Mouse (Mus musculus) embryonic stem cell, embryonic (primary cell): ENCODE measurements around the gene Gspt2.
"Not testable (repeated sequence)": the region's sequence is repeated elsewhere in the genome, so short reads cannot be mapped to it uniquely, and the experiment has no call there.

ENCODE experiments used
- CTCF ChIA-PET, 4 experiments: fragments of 300-600 bp in 2 of 4; fragments of 350-600 bp in 2 of 4; sonication (Branson Sonifier 250); formaldehyde crosslinking; loops; one replicate each; lab custom pipeline; 2022; ENCODE audit warnings: inconsistent platforms in 2 of 4; lab: Charles Lee
- POLR2A ChIA-PET, 4 experiments: fragments of 300-600 bp in 2 of 4; fragments of 350-600 bp in 2 of 4; sonication (Branson Sonifier 250); formaldehyde crosslinking; loops; one replicate each; lab custom pipeline; 2022; ENCODE audit warnings: antibody characterized with exemption in 4 of 4, inconsistent platforms in 1 of 4; lab: Charles Lee

Gene Gspt2

GRCm38 (mm10) chrX:94635961-94636563 is at the start of gene Gspt2:
TSS of gene Gspt2 (plus strand) at chrX:94636069.
- CTCF ChIA-PET: interaction anchor here in 1 of 4 experiments (0.7 kb wide), 1 partner anchor 39 kb away, joined by 3 read pairs; no protein-coding TSS in a partner anchor
- POLR2A ChIA-PET: interaction anchor here in 3 of 4 experiments (0.5 to 1.7 kb wide), 5 partner anchors 11 to 425 kb away, joined by 3 to 13 read pairs (median 4); partner anchors contain the start of gene Maged1 (in 1 of the 3)

DNA sequence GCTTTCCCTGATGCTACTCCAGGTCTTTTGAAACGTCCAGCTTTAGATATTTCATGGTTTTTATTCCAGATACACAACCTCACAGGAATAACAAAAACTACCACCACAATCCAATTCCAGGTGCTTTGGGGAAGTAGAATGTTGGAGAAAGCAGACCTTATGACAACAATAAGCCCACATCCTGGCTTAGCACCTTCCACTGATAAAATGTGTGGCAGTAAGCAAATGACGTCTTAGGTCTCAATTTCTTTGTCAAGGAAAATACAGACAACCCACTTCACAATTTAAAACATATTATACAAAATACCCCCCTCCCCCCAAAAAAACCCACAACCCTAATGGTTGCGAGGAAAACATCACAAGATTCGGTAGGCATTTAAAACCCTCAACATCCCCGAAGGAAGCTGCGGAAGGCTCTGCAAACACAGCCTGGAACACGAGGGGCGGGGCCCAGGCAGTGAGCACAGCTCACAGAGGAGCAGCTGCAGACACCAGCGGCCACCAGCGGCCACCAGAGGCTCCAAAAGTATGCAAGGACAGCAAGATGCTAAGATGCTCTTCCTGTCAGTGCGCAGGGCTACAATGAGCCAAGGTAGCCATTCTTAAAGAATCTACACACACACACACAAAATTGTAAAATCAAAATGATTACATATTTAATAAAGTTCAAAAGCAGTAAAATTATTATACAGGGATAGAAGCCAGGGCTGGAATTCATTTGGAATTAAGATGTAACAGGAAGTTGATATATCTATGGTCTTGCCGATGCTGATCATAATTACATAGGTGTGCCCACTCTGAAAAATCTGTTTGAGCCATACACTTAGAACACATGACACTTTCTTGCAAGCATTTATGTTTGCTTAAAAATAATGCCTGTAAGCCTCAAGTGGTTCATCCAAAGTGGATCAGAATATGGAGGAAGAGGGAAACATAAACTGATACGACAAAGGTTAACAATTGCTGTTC is 10.8 kb upstream of the Gspt2 start:
- CTCF ChIA-PET: interaction anchor here in 1 of 4 experiments (0.5 kb wide), 1 partner anchor 241 kb away, joined by 6 read pairs; no protein-coding TSS in a partner anchor

DNA sequence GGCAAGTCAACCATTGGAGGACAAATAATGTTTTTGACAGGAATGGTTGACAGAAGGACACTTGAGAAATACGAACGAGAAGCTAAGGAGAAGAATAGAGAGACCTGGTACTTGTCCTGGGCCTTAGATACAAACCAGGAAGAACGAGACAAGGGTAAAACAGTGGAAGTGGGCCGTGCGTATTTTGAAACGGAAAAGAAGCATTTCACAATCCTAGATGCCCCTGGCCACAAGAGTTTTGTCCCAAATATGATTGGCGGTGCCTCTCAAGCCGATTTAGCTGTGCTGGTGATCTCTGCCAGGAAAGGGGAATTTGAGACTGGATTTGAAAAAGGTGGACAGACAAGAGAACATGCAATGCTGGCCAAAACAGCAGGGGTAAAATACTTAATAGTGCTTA is 1.0 kb downstream of the Gspt2 start:
- POLR2A ChIA-PET: interaction anchor here in 2 of 4 experiments (1.4 to 1.7 kb wide), 2 partner anchors 12 to 95 kb away, joined by 5 to 13 read pairs; partner anchors contain the start of gene Maged1 (in 1 of the 2)
- CTCF ChIA-PET: interaction anchor here in 1 of 4 experiments (0.7 kb wide), 1 partner anchor 38 kb away, joined by 3 read pairs; no protein-coding TSS in a partner anchor

More for the DNA sequence above, 10.8 kb upstream of the Gspt2 start:
- POLR2A ChIA-PET: interaction anchor here in 2 of 4 experiments (0.7 to 1.7 kb wide), 3 partner anchors 11 to 20 kb away, joined by 3 to 5 read pairs (median 5); partner anchors contain the start of gene Gspt2 (in 1 of the 2)

- ChIA-PET CTCF (interaction anchor here in 1 of 4 experiments (0.5 kb wide), 1 partner anchor 12 kb away, joined by 3 read pairs; no protein-coding TSS in a partner anchor), POLR2A (interaction anchor here in 1 of 4 experiments (1.3 kb wide), 1 partner anchor 13 kb away, joined by 3 read pairs; the partner anchor contains the start of gene Gspt2)
Observed at GRCm38 (mm10) chrX:94648541-94648940, 12.7 kb downstream of the Gspt2 start.

DNA sequence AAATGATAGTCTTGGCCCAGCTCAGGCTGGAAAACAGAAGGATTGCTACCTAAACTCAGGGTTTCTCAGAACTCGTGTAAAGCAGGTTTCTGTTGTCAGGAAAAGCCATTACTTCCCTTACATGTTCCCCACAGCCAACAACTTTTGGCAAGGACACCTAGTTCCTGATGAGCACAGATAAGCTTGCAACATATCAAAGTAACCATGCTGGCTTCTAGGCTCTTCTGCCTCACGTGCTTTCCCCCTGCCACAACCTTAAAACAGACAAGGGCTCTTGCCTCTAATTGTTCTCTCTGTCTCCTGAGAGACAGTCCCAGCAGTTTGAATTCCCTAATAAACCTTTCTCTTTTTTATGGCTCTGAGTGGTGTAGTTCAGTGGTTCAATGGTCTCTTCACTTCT is 21.9 kb downstream of the Gspt2 start:
- CTCF ChIA-PET: no interaction called here

GRCm38 (mm10) chrX:94670814-94671213 is 34.9 kb downstream of the Gspt2 start:
- CTCF ChIA-PET: no interaction called here
- POLR2A ChIA-PET: no interaction called here

More for the DNA sequence above, 21.9 kb downstream of the Gspt2 start:
- POLR2A ChIA-PET: no interaction called here

GRCm38 (mm10) chrX:94674977-94675376 is 39.1 kb downstream of the Gspt2 start:
- ChIA-PET POLR2A (no interaction called here), CTCF (interaction anchor here in 3 of 4 experiments (0.5 to 1.0 kb wide), 5 partner anchors 39 to 316 kb away, joined by 3 to 9 read pairs (median 3); no protein-coding TSS in a partner anchor)

DNA sequence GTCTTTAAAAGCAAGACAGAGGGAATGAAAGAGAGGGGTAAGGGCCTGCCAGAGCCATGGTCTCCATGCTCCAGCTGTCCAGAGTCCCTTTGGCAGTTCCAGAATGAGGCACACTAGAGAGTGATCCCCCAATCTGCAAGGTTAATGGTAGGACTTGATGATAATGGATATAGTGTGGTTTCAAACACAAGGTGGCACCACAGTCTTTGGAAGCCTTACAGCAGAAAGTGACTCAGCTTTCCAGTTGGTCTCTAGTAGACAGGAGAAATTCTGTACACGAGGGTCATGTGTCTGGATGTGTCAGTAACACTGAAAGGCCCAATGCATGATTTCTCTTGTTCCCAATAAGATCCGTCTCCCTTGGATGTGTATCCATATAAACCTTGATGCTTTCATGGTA is 45.7 kb downstream of the Gspt2 start:
- POLR2A ChIA-PET, CTCF ChIA-PET: not testable (repeated sequence)

GRCm38 (mm10) chrX:94689593-94689992 is 53.7 kb downstream of the Gspt2 start:
- CTCF ChIA-PET, POLR2A ChIA-PET: not testable (repeated sequence)
